Mouse (Mus musculus) C2C12 (cell line): Measurements from ENCODE around the gene Erh.

Experiments
- CTCF ChIP-seq: IDR thresholded peaks from one replicate; pipeline ENCODE4 v1.5.1; 2011; ENCODE audit not compliant: control insufficient read depth, insufficient read depth, insufficient read length
- MYOD1 ChIP-seq: IDR thresholded peaks from one replicate; pipeline ENCODE4 v1.6.1; 2011; ENCODE audit warnings: low read depth; ENCODE audit not compliant: control insufficient read depth, insufficient read length

- no peak for TF ChIP-seq CTCF
- TF ChIP-seq MYOD1: no peak
Measured at GRCm38 (mm10) chr12:80683554-80683953, 39.4 kb upstream of the Erh start.
